Mouse (Mus musculus): ENCODE measurements around the gene Thegl. TPM values are rescaled to one million over a fixed set of nuclear protein-coding genes. Genes with fewer than 3 reads are reported as not detected.
"Not testable (repeated sequence)": the region's sequence is repeated elsewhere in the genome, so short reads cannot be mapped to it uniquely, and the experiment has no call there.

Thegl gene
- polyA plus RNA-seq, 1 experiment from 2014 or later: not detected

- WGBS: 54% methylated on average over 1 of the region's 1 CpGs
- Histone ChIP-seq H3K4me3 (no peak overlapping the region), H3K4me1 (peaks cover 10% of the 10 kb centered on the region; the same call in 1 of the 2 replicates), H3K27me3 (ENCODE audit: low read depth, poor library complexity, severe bottlenecking) (peaks cover 16% of the 10 kb centered on the region), H3K9me3 (replicated peaks) (no peaks in the 10 kb centered on the region), H3K27ac (no peak overlapping the region), H3K36me3 (no peaks in the 10 kb centered on the region)
- peak; percentile 63 for DNase-seq (ENCODE audit: low spot score)
Measured at GRCm38 (mm10) chr5:77089294-77089693, 73.5 kb downstream of the Thegl start.

GRCm38 (mm10) chr5:77089901-77090300 is 74.1 kb downstream of the Thegl start:
- no peak for DNase-seq (ENCODE audit: low spot score)
- no peaks in the 10 kb centered on the region for H3K36me3 ChIP-seq
- H3K27me3 ChIP-seq (ENCODE audit: low read depth, poor library complexity, severe bottlenecking): peaks cover 19% of the 10 kb centered on the region
- H3K4me1 ChIP-seq: peaks cover 15% of the 10 kb centered on the region
- no peak overlapping the region for H3K4me3 ChIP-seq
- H3K27ac ChIP-seq: no peak overlapping the region
- H3K9me3 ChIP-seq (replicated peaks): no peaks in the 10 kb centered on the region
- WGBS: 76% methylated on average over 8 of the region's 8 CpGs

DNA sequence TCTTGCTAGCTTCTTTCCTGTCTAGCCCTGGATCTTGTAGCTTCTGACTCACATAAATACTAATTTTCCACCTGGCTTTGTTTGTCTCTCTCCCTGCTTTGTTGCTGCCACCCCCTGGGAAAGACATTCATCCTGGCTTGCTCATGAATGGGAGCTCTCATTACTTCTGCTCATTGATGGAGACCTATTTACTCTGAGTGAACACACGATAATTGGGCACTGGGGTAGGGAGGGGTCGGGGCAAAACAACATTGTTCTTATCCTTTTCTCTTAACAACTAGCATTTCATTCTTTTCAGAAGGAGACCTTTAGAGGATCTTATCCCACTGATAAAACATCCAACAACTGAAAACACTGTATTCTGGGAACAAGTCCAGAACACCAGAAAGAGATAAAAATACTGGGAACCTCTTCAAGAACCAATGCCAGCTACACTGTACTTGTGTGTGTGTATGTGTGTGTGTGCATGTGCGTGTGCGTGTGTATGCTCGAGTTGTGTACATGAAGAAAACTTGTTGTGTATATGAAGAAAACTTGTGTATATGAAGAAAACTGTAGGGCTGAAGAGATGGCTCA is 74.8 kb downstream of the Thegl start:
- no peaks in the 10 kb centered on the region for H3K9me3 ChIP-seq (replicated peaks)
- H3K27ac ChIP-seq: no peak overlapping the region
- H3K36me3 ChIP-seq: no peaks in the 10 kb centered on the region
- no peak for DNase-seq (ENCODE audit: low spot score)
- WGBS: 76% methylated on average over 5 of the region's 5 CpGs
- H3K4me1 ChIP-seq: peaks cover 22% of the 10 kb centered on the region
- peaks cover 24% of the 10 kb centered on the region for H3K27me3 ChIP-seq (ENCODE audit: low read depth, poor library complexity, severe bottlenecking)
- H3K4me3 ChIP-seq: no peak overlapping the region

DNA sequence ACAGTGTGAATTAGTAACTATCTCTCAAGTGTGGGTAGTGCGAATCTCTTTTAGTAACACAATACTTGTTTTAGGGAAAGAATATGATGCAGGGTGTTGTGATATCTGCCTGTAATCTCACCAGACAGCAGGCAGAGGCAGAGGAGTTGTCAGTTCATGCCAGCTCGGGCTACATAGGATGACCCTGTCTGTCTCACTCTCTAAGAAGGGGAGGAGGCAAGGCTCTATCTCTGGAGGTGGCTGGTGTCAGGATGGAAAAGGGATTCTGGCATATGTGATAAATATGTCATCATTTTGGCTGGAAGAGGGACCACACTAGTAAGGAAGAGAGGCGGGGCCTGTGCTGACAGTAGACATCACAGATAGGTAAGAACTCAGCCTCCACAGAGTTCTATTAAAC is 76.1 kb downstream of the Thegl start:
- peaks cover 30% of the 10 kb centered on the region for H3K27me3 ChIP-seq (ENCODE audit: low read depth, poor library complexity, severe bottlenecking)
- 67% methylated on average over 3 of the region's 3 CpGs for WGBS

GRCm38 (mm10) chr5:77092531-77092930 is 76.7 kb downstream of the Thegl start:
- peaks cover 30% of the 10 kb centered on the region for H3K27me3 ChIP-seq (ENCODE audit: low read depth, poor library complexity, severe bottlenecking)

More for the DNA sequence above, 76.1 kb downstream of the Thegl start:
- DNase-seq (ENCODE audit: low spot score): no peak
- peaks cover 27% of the 10 kb centered on the region for H3K4me1 ChIP-seq
- no peak overlapping the region for H3K4me3 ChIP-seq
- H3K36me3 ChIP-seq: no peaks in the 10 kb centered on the region
- no peak overlapping the region for H3K27ac ChIP-seq
- H3K9me3 ChIP-seq (replicated peaks): no peaks in the 10 kb centered on the region

DNA sequence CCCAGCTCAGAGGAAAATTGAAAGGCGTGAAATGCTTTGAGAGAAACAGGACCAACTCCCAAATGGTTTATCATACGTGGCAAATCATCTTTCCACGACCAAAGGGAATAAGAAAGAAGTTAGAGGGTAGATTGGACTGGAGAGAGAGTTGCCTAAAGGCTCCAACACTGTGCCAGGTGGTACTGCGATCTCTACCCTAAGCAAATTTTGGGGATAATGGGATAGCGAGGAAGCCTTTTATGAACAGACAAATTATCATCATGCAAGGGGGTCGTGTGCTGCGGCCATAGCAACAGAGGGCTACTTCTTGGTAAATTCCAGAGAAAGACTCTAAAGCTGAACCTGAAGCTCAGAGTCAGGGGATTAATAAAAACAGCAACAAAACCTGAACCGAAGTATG is 78.1 kb downstream of the Thegl start:
- H3K36me3 ChIP-seq: no peaks in the 10 kb centered on the region
- peaks cover 30% of the 10 kb centered on the region for H3K27me3 ChIP-seq (ENCODE audit: low read depth, poor library complexity, severe bottlenecking)
- no peak overlapping the region for H3K27ac ChIP-seq
- no peaks in the 10 kb centered on the region for H3K9me3 ChIP-seq (replicated peaks)
- H3K4me1 ChIP-seq: peaks cover 47% of the 10 kb centered on the region
- no peak for DNase-seq (ENCODE audit: low spot score)
- peak overlapping the region; percentile 77 for H3K4me3 ChIP-seq
- 49% methylated on average over 8 of the region's 8 CpGs for WGBS

More at GRCm38 (mm10) chr5:77092531-77092930, 76.7 kb downstream of the Thegl start:
- DNase-seq (ENCODE audit: low spot score): no peak
- H3K27ac ChIP-seq: no peak overlapping the region
- 81% methylated on average over 5 of the region's 5 CpGs for WGBS
- H3K36me3 ChIP-seq: no peaks in the 10 kb centered on the region
- H3K4me3 ChIP-seq: no peak overlapping the region
- H3K4me1 ChIP-seq: peaks cover 34% of the 10 kb centered on the region
- H3K9me3 ChIP-seq (replicated peaks): no peaks in the 10 kb centered on the region

GRCm38 (mm10) chr5:77094510-77095491 is 79.0 kb downstream of the Thegl start:
- peak overlapping the region; percentile 74 for H3K27ac ChIP-seq

GRCm38 (mm10) chr5:77096194-77096593 is 80.4 kb downstream of the Thegl start:
- Histone ChIP-seq H3K27me3 (ENCODE audit: low read depth, poor library complexity, severe bottlenecking) (peaks cover 30% of the 10 kb centered on the region), H3K4me1 (peaks cover 55% of the 10 kb centered on the region)
- not testable (repeated sequence) for H3K27ac ChIP-seq; H3K36me3 ChIP-seq; H3K9me3 ChIP-seq (replicated peaks); H3K4me3 ChIP-seq; DNase-seq (ENCODE audit: low spot score)
- 85% methylated on average over 3 of the region's 3 CpGs for WGBS

More at GRCm38 (mm10) chr5:77094510-77095491, 79.0 kb downstream of the Thegl start:
- peaks cover 30% of the 10 kb centered on the region for H3K27me3 ChIP-seq (ENCODE audit: low read depth, poor library complexity, severe bottlenecking)
- under 1% methylated on average over 69 of the region's 69 CpGs for WGBS
- no peaks in the 10 kb centered on the region for H3K36me3 ChIP-seq
- peak overlapping the region; percentile 77 for H3K4me3 ChIP-seq
- no peaks in the 10 kb centered on the region for H3K9me3 ChIP-seq (replicated peaks)
- DNase-seq (ENCODE audit: low spot score): peak; percentile 74
- H3K4me1 ChIP-seq: peaks cover 52% of the 10 kb centered on the region

GRCm38 (mm10) chr5:77097686-77098085 is 81.9 kb downstream of the Thegl start:
- H3K27me3 ChIP-seq (ENCODE audit: low read depth, poor library complexity, severe bottlenecking): peaks cover 27% of the 10 kb centered on the region
- H3K27ac ChIP-seq: peak overlapping the region; percentile 14; the same call in 1 of the 2 replicates
- no peak for DNase-seq (ENCODE audit: low spot score)
- H3K9me3 ChIP-seq (replicated peaks): no peaks in the 10 kb centered on the region
- 19% methylated on average over 6 of the region's 6 CpGs for WGBS
- H3K36me3 ChIP-seq: no peaks in the 10 kb centered on the region
- no peak overlapping the region for H3K4me3 ChIP-seq
- peaks cover 57% of the 10 kb centered on the region for H3K4me1 ChIP-seq

DNA sequence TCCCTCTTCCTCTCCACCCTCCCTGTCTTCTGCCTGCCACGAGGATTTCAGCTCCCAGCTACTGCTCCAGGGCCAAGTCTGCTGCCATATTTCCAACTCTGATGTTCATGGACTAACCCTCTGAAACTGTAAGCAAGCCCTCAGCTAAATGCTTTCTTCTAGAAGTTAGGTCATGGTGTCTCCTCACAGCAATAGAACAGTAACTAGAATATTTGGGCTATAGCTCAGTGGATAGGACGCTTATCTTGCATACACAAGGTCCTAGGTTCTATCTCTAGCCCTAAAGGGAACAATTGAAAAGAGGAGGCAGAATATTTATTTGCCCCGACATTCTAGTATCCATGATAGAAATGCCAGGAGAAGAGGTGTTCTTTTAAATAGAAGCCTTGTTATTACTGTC is 83.1 kb downstream of the Thegl start:
- Histone ChIP-seq H3K36me3 (no peaks in the 10 kb centered on the region), H3K4me1 (peaks cover 59% of the 10 kb centered on the region), H3K4me3 (no peak overlapping the region), H3K9me3 (replicated peaks) (no peaks in the 10 kb centered on the region), H3K27ac (no peak overlapping the region), H3K27me3 (ENCODE audit: low read depth, poor library complexity, severe bottlenecking) (peaks cover 18% of the 10 kb centered on the region)
- DNase-seq (ENCODE audit: low spot score): no peak
- WGBS: 87% methylated on average over 3 of the region's 3 CpGs

- H3K36me3 ChIP-seq: no peaks in the 10 kb centered on the region
- peaks cover 14% of the 10 kb centered on the region; the same call in 1 of the 2 replicates for H3K27me3 ChIP-seq (ENCODE audit: low read depth, poor library complexity, severe bottlenecking)
- H3K27ac ChIP-seq: peak overlapping the region; percentile 53; the same call in 1 of the 2 replicates
- 43% methylated on average over 11 of the region's 11 CpGs for WGBS
- no peak overlapping the region for H3K4me3 ChIP-seq
- H3K9me3 ChIP-seq (replicated peaks): no peaks in the 10 kb centered on the region
- no peak for DNase-seq (ENCODE audit: low spot score)
- peaks cover 55% of the 10 kb centered on the region for H3K4me1 ChIP-seq
Measured at GRCm38 (mm10) chr5:77099317-77099996, 83.6 kb downstream of the Thegl start.

- Histone ChIP-seq H3K36me3 (no peaks in the 10 kb centered on the region), H3K9me3 (replicated peaks) (no peaks in the 10 kb centered on the region), H3K4me1 (peaks cover 49% of the 10 kb centered on the region), H3K27me3 (ENCODE audit: low read depth, poor library complexity, severe bottlenecking) (peaks cover 11% of the 10 kb centered on the region; the same call in 1 of the 2 replicates), H3K4me3 (no peak overlapping the region), H3K27ac (peak overlapping the region; percentile 53; the same call in 1 of the 2 replicates)
- 76% methylated on average over 6 of the region's 6 CpGs for WGBS
- DNase-seq (ENCODE audit: low spot score): no peak
Measured at GRCm38 (mm10) chr5:77099997-77100380, 84.2 kb downstream of the Thegl start.
